Mouse (Mus musculus): Measurements from ENCODE around the gene Usp29. TPM values are rescaled to one million over a fixed set of nuclear protein-coding genes. Genes with fewer than 3 reads are reported as not detected.

The Usp29 gene
- polyA plus RNA-seq, 1 experiment from 2014 or later: 14.4 TPM

DNA sequence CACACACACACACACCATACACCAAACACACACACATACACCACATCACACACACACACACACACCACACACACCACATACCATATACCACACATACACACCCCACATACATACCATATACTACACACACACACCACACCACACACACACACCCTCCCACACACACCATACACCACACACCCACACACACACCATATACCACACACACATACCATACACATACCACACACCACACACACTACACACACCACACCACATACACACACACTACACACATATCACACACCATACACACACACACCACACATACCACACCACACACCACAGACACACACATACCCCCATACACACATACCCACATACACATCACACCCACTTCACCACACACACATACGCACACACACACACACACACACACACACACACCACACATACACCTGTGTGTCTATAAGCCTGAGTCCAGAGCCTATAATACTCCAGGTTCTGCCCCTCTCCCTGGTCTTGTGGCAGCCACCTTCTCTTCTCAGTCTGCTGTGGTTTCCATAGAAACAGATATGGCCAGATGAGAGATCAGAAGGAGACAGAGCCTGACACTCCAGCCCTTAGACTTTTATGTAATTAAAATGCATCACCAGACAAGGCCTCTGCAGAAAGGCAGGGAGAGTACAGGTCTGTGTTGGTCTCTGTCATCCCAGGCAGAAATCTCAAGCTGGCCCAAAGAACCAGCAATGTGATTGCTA is 188.9 kb downstream of the Usp29 start:
- Histone ChIP-seq H3K4me3 (ENCODE audit: low read depth, low read length) (no peak overlapping the region), H3K4me2 (ENCODE audit: low read depth, low read length, severe bottlenecking) (no peak overlapping the region), H3K9ac (ENCODE audit: low read length) (no peak overlapping the region), H3K27me3 (ENCODE audit: control insufficient read depth, insufficient read depth, low read length) (no peaks in the 10 kb centered on the region), H3K36me3 (ENCODE audit: control insufficient read depth, insufficient read depth, low read length) (no peaks in the 10 kb centered on the region), H3K9me3 (ENCODE audit: control insufficient read depth, low read length) (no peaks in the 10 kb centered on the region), H3K27ac (ENCODE audit: low read depth, low read length) (no peak overlapping the region), H3K4me1 (replicated peaks; ENCODE audit: control insufficient read depth, insufficient read depth, low read length) (0 out of 2 replicates have a peak, but pooled peaks cover 2% of the 10 kb centered on the region)
- WGBS: 82% methylated on average over 1 of the region's 1 CpGs
- DNase-seq (ENCODE audit: low spot score): no peak
- peak; percentile 23; the same call in 1 of the 2 replicates for ATAC-seq (replicated peaks; ENCODE audit: low FRiP score)

DNA sequence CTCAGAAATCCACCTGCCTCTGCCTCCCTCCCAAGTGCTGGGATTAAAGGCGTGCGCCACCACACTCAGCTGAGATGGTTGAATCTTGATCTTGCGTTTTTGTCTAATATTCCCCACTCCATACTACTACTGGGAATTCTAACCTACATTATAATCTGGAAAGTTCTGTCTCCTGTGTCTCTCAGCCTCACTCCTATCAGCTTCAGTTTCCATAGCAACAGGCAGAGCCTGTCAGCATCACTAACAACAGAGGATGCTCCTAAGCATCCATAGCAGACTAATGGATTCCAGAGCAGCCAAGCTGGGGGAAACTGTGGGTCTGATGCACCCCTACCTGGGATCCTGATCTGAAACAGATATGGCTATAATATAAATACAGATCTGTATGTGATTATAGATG is 193.1 kb downstream of the Usp29 start:
- ATAC-seq (replicated peaks; ENCODE audit: low FRiP score) (no peak), DNase-seq (ENCODE audit: low spot score) (no peak)
- Histone ChIP-seq H3K36me3 (ENCODE audit: control insufficient read depth, insufficient read depth, low read length) (no peaks in the 10 kb centered on the region), H3K9ac (ENCODE audit: low read length) (no peak overlapping the region), H3K4me3 (ENCODE audit: low read depth, low read length) (no peak overlapping the region), H3K4me1 (replicated peaks; ENCODE audit: control insufficient read depth, insufficient read depth, low read length) (no peaks in the 10 kb centered on the region; the same call in 1 of the 2 replicates), H3K9me3 (ENCODE audit: control insufficient read depth, low read length) (no peaks in the 10 kb centered on the region), H3K27ac (ENCODE audit: low read depth, low read length) (no peak overlapping the region), H3K27me3 (ENCODE audit: control insufficient read depth, insufficient read depth, low read length) (no peaks in the 10 kb centered on the region), H3K4me2 (ENCODE audit: low read depth, low read length, severe bottlenecking) (no peak overlapping the region)
- 97% methylated on average over 3 of the region's 3 CpGs for WGBS

DNA sequence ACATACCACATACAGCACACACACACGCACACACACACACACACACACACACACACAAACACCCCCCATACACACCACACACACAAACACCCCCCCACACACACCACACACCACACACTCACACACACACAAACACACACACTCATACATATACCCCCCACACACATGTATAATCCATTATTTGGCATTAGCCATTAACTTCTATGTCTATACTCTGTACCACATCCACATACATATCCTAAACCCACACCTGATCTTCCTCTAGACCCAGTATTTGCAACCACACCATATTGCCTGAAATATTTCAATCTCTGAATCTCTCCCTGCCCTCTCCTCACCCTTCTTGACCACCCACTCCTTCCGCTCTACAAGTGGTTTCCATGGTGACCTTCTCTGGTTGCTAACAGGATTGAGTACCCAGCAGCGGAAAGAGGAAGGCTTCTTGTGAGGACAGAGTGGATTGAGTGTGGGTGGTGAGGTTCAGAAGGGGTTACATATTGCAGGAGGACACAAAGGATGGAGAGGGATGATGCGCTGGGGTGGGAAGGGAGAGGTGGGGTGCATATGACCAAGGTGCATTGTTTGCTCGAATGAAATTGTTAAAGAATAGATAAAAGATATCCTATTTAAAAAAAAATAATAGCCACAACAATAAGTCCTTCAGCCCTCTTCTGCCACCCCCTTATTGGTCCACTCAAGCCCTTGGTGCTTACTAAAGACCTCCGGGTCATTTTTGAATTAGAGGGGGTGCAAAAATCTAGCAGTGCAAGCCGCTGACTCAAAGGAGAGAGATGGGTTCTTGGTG is 195.8 kb downstream of the Usp29 start:
- Histone ChIP-seq H3K27me3 (ENCODE audit: control insufficient read depth, insufficient read depth, low read length) (no peaks in the 10 kb centered on the region), H3K4me1 (replicated peaks; ENCODE audit: control insufficient read depth, insufficient read depth, low read length) (no peaks in the 10 kb centered on the region; the same call in 1 of the 2 replicates), H3K9me3 (ENCODE audit: control insufficient read depth, low read length) (no peaks in the 10 kb centered on the region), H3K4me2 (ENCODE audit: low read depth, low read length, severe bottlenecking) (no peak overlapping the region), H3K9ac (ENCODE audit: low read length) (no peak overlapping the region), H3K36me3 (ENCODE audit: control insufficient read depth, insufficient read depth, low read length) (no peaks in the 10 kb centered on the region), H3K4me3 (ENCODE audit: low read depth, low read length) (no peak overlapping the region), H3K27ac (ENCODE audit: low read depth, low read length) (0 out of 2 replicates have a peak overlapping the region, but pooled peaks have one; percentile 3)
- DNase-seq (ENCODE audit: low spot score) (no peak), ATAC-seq (replicated peaks; ENCODE audit: low FRiP score) (peak; percentile 80)
- 42% methylated on average over 7 of the region's 7 CpGs for WGBS

DNA sequence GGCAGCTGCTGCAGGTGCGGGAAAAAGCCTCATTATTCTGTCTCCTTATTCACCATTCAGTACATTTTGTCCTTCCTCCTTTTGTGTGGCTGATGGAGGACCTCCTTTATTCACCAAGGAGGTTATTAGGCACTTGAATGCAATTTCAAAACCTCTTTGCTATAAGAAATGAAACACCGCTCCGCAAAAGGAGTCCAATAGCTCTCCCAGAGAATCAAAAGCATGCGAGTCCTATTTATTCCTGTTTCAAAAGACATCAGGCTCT is 196.3 kb downstream of the Usp29 start:
- DNase-seq (ENCODE audit: low spot score) (no peak), ATAC-seq (replicated peaks; ENCODE audit: low FRiP score) (no peak)
- H3K4me2 ChIP-seq (ENCODE audit: low read depth, low read length, severe bottlenecking): no peak overlapping the region

DNA sequence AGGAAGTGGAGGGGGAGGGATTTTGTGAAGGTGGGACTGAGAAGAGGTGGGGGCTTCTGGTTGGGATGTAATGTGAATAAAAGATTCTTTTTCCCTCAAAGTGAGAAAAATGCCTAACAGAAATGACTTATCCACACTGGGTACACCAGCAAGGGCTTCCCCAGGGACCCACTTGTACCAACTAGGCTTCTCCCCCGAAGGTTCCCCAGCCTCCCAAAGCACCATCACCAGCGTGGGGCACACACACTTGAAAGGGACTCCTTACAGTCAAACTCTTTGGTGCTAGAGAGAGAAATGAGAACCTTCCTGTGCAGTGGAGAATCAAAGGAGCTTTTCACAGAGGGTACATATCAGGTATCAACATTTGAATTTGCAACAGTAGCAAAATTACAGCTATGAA is 198.9 kb downstream of the Usp29 start:
- Histone ChIP-seq H3K27me3 (ENCODE audit: control insufficient read depth, insufficient read depth, low read length) (no peaks in the 10 kb centered on the region), H3K4me2 (ENCODE audit: low read depth, low read length, severe bottlenecking) (no peak overlapping the region), H3K4me1 (replicated peaks; ENCODE audit: control insufficient read depth, insufficient read depth, low read length) (no peaks in the 10 kb centered on the region; the same call in 1 of the 2 replicates), H3K9me3 (ENCODE audit: control insufficient read depth, low read length) (no peaks in the 10 kb centered on the region), H3K9ac (ENCODE audit: low read length) (no peak overlapping the region), H3K4me3 (ENCODE audit: low read depth, low read length) (no peak overlapping the region), H3K36me3 (ENCODE audit: control insufficient read depth, insufficient read depth, low read length) (no peaks in the 10 kb centered on the region), H3K27ac (ENCODE audit: low read depth, low read length) (no peak overlapping the region)
- DNase-seq (ENCODE audit: low spot score): no peak
- no peak for ATAC-seq (replicated peaks; ENCODE audit: low FRiP score)
- 64% methylated on average over 2 of the region's 2 CpGs for WGBS

More for the DNA sequence above, 196.3 kb downstream of the Usp29 start:
- WGBS: 33% methylated on average over 4 of the region's 4 CpGs
- no peaks in the 10 kb centered on the region for H3K27me3 ChIP-seq (ENCODE audit: control insufficient read depth, insufficient read depth, low read length)
- no peaks in the 10 kb centered on the region; the same call in 1 of the 2 replicates for H3K4me1 ChIP-seq (replicated peaks; ENCODE audit: control insufficient read depth, insufficient read depth, low read length)
- no peaks in the 10 kb centered on the region for H3K36me3 ChIP-seq (ENCODE audit: control insufficient read depth, insufficient read depth, low read length)
- H3K9ac ChIP-seq (ENCODE audit: low read length): no peak overlapping the region
- H3K27ac ChIP-seq (ENCODE audit: low read depth, low read length): no peak overlapping the region
- no peaks in the 10 kb centered on the region for H3K9me3 ChIP-seq (ENCODE audit: control insufficient read depth, low read length)
- H3K4me3 ChIP-seq (ENCODE audit: low read depth, low read length): no peak overlapping the region

DNA sequence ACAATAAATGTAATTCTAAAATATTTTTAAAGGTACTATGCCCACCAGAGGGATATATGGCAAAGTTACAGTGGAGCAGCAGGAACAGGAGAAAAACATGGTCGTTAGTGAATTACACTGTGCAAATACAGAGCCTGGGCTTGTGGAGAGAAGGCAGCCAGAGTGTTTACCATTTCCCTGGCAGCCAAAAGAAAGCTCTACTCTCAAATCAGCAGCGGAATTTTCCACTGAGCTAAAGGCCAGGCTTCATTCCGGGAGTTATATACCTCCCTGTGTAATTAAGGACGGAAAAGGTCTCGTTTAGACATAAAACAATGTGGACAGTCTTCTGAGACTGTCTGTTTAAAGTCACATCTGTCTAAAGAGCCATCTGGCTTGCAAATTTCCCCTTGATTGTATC is 204.4 kb downstream of the Usp29 start:
- Histone ChIP-seq H3K27ac (ENCODE audit: low read depth, low read length) (no peak overlapping the region), H3K9me3 (ENCODE audit: control insufficient read depth, low read length) (no peaks in the 10 kb centered on the region; the same call in 1 of the 2 replicates), H3K4me2 (ENCODE audit: low read depth, low read length, severe bottlenecking) (no peak overlapping the region), H3K27me3 (ENCODE audit: control insufficient read depth, insufficient read depth, low read length) (no peaks in the 10 kb centered on the region), H3K36me3 (ENCODE audit: control insufficient read depth, insufficient read depth, low read length) (no peaks in the 10 kb centered on the region), H3K4me1 (replicated peaks; ENCODE audit: control insufficient read depth, insufficient read depth, low read length) (peaks cover 2% of the 10 kb centered on the region; the same call in 1 of the 2 replicates), H3K4me3 (ENCODE audit: low read depth, low read length) (no peak overlapping the region), H3K9ac (ENCODE audit: low read length) (no peak overlapping the region)
- WGBS: 73% methylated on average over 5 of the region's 5 CpGs
- DNase-seq (ENCODE audit: low spot score) (no peak), ATAC-seq (replicated peaks; ENCODE audit: low FRiP score) (no peak)

DNA sequence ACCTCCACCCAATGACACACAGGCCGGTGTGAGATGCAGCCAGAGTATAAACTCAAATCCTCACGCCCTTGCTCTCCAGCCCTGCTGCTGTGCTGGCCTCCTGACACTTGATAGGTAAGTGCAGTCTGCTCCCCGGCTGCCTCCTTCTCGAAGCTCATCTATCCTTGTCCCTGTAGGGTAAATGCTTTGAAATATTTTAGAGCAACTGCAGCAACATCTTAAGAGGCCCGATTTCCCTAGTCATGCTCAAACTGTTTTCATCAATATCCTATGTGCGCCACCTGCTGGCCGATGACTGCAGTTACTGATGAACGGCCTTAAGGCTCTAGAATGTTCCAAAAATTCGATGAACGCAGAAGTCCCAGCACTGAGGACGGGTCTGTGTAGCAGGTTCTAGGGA is 206.7 kb downstream of the Usp29 start:
- Histone ChIP-seq H3K4me2 (ENCODE audit: low read depth, low read length, severe bottlenecking) (no peak overlapping the region), H3K4me1 (replicated peaks; ENCODE audit: control insufficient read depth, insufficient read depth, low read length) (peaks cover 2% of the 10 kb centered on the region; the same call in 1 of the 2 replicates), H3K27ac (ENCODE audit: low read depth, low read length) (no peak overlapping the region), H3K36me3 (ENCODE audit: control insufficient read depth, insufficient read depth, low read length) (no peaks in the 10 kb centered on the region), H3K27me3 (ENCODE audit: control insufficient read depth, insufficient read depth, low read length) (no peaks in the 10 kb centered on the region), H3K4me3 (ENCODE audit: low read depth, low read length) (no peak overlapping the region), H3K9ac (ENCODE audit: low read length) (no peak overlapping the region), H3K9me3 (ENCODE audit: control insufficient read depth, low read length) (no peaks in the 10 kb centered on the region; the same call in 1 of the 2 replicates)
- 50% methylated on average over 11 of the region's 11 CpGs for WGBS
- ATAC-seq (replicated peaks; ENCODE audit: low FRiP score): peak; percentile 70
- peak; percentile 84 for DNase-seq (ENCODE audit: low spot score)

DNA sequence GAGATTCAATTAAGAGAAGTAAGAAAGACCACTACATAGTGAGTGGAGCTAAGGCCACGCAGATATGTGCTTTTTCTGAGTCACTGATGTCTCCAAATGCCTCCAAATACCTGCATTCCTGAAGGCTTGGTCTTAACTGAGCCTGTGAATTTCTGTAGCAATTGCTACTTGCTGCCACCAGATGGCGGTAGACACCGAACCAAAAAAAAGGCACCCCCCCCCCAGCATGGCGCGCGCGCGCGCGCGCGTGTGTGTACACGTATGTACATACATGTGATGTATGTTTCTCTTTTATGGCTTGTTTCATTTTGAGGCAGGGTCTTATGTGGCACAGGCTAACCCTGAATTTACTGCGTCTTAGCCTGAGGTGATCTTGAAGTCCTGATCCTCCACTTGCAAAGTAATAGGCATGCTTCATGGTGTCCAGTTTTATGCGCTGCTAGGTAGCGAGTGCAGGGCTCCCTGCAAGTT is 210.4 kb downstream of the Usp29 start:
- ATAC-seq (replicated peaks; ENCODE audit: low FRiP score) (peak; percentile 69), DNase-seq (ENCODE audit: low spot score) (peak; percentile 74)
- Histone ChIP-seq H3K9ac (ENCODE audit: low read length) (no peak overlapping the region), H3K4me3 (ENCODE audit: low read depth, low read length) (no peak overlapping the region), H3K27ac (ENCODE audit: low read depth, low read length) (no peak overlapping the region), H3K36me3 (ENCODE audit: control insufficient read depth, insufficient read depth, low read length) (no peaks in the 10 kb centered on the region), H3K27me3 (ENCODE audit: control insufficient read depth, insufficient read depth, low read length) (no peaks in the 10 kb centered on the region), H3K9me3 (ENCODE audit: control insufficient read depth, low read length) (no peaks in the 10 kb centered on the region; the same call in 1 of the 2 replicates), H3K4me1 (replicated peaks; ENCODE audit: control insufficient read depth, insufficient read depth, low read length) (0 out of 2 replicates have a peak, but pooled peaks cover 2% of the 10 kb centered on the region), H3K4me2 (ENCODE audit: low read depth, low read length, severe bottlenecking) (0 out of 2 replicates have a peak overlapping the region, but pooled peaks have one; percentile 24)
- WGBS: 23% methylated on average over 16 of the region's 16 CpGs
